Mouse (Mus musculus) fibroblast of lung, adult 2 months (primary cell): ENCODE data around the gene Lrfn2.

Source experiments
- DNase-seq: peaks from one replicate; pipeline ENCODE4 v3.0.0-alpha.2; 2011; ENCODE audit warnings: low read depth

The Lrfn2 gene

DNA sequence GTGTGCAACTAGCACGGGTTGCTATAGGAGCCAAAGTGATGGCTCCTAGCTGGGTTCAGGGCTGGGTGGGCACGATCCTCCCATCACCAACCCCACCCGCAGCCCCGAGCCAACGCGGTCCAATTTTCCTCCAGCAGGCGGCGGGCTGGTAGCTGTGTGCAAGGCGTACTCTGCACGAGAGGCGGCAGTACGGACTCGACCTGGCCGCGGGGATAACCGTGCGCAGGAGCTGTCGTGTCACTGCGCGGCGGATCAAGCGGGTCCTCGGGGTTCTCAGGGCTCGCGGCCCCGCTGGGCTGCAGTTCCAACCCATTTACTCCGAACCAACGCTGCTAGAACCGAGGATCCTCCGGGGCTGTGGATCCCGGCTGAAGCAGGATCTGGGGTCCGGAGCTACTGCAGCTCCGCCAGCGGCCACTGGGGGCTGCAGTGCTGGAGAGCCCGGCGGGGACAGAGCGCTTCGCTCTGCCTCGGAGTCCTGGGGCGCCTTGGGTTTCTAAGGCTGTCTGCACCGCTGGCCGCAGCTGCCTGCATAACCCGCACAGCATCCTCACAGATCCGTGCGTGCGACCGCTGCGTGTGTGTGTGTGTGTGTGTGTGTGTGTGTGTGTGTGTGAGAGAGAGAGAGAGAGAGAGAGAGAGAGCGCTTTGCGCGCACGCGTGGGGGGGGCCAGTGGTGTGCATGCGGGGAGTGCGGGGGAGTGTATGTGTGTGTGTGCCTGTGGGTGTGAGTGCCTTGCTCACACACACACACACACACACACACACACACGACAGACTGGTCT lies at the start of gene Lrfn2:
Gene Lrfn2 (plus strand): TSS at position 759 of the 785 bp plus-strand sequence.
- no peak for DNase-seq

DNA sequence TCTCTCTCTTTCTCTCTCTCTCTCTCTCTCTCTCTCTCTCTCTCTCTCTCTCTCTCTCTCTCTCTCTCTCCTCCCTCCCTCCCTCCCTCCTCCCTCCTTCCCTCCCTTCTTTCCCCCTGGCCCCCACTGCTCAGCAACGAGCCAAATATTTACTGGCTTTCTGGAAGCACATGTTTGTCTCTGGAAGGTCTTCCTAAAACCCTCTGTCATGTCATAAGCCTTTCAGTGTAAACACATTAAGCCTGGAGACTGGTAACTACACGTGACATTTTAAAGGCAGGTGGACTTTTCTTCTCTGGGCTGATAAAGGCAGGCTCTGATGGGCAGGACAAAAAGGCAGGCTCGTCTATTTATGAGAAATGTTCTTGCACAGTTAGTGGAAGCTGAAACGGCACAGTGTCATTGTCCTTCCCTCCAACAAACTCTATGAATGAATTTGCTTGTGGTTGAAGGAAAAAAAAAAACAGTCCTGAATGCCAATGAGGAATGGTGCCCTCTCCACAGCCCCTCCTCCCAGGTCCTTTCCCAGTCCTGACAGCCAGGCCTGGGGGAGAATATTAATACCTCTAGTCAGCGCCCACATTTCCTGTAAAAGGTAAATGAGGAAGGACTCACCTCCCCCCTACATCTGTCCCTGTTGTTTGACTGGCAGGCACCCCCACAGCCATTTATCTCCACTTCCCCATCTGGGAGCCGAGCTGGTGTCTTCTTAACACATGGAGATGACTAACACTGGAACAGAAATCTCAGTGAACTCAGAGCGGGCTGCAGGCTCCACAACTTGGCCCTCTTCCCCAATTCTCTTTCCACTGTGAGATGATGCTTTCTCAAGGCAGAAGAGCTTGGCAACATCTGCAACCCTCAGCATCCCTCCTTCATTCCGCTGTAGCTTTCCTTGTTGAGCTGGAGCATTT lies 44.5 kb upstream of the Lrfn2 start:
- no peak for DNase-seq

DNA sequence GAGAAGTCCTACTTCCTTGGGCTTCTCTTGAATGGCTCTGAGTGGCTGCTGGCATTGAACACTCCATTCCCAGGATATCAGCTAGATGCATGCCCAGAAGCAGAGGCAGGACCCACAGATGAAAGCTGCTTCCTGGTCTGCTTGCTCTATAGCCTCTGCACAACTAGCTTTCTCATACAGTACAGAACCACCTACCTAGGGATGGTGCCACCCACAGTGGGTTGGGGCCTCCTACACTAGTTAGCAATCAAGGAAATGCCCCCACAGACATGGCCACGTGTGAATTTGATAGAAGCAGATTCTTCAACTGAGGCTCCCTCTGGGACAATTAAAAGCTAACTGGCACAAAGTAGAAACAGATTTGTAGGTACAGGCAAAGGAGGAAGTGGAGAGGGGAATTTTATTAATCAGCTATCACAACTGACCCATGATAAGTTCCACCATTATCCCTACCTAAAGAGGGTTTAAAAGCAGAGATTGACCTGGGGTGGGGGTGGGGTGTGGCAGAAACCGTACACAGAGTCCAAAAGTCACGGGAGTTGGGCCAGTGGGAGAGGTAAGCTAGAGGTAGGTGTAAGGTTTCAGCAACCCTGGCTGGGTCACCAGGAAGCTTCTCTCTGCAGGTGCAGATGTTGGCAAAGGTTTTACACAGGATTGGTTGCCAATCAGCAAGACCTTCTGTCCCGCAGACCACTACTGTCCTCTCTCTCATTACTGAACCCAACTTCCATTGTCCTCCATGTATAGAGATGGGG lies 26.7 kb upstream of the Lrfn2 start:
- no peak for DNase-seq

DNA sequence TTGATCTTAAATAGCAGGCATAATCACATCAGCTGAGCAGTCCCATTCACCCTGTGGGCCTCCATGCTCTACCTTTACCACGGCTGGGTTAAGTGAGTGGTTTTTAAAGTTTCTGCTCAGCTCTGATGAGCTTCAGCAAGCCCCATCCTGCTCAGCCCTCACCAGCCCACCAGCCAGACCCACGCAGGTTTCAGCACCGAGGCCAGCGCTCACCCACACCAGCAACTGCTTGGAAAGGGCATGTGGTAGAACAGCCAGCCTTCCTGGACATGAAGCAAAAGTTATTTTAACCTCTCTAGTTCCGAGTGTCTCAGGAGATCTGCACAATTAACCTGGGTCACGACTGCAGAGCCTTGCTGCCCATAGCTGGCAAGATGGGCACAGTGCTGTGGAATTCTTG lies 18.7 kb upstream of the Lrfn2 start:
- no peak for DNase-seq

DNA sequence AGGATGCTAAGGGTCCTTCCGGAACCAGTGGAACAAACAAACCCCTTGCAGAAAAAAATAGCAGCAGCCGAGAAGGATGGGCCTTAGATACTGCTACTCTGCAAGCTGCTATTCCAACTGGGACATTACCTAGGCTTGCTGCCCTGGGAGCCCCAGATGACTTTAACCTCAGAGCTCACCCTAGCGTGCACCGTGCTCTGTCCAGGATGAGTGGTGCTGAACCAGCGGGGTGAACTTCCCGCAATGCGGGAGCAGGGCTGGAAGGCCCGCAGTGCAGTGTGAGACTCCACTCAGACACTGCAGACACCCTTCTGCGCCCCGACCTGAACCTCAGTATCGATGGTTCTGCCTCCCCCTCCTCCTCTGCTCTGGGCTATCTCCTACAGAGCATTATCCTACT lies 14.8 kb upstream of the Lrfn2 start:
- no peak for DNase-seq

DNA sequence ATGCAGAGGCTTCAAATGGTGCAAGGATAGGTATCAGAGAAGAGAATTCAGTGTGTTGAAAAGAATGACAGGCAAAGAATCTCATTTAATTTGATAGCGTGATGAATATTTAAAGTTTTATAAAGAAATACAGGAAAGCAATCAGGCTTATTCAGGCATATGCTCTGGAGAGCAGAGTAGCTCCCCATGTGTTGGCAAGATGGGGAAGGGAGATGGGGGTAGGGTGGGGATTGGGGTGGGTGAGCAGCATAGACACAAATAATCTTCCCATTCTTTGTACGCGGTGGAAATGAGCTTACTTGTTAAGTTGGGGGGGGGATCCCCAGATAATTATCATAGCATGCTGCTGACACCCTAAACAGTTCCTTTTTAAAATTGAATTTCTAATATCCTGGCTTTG lies 13.7 kb upstream of the Lrfn2 start:
- DNase-seq = no peak

DNA sequence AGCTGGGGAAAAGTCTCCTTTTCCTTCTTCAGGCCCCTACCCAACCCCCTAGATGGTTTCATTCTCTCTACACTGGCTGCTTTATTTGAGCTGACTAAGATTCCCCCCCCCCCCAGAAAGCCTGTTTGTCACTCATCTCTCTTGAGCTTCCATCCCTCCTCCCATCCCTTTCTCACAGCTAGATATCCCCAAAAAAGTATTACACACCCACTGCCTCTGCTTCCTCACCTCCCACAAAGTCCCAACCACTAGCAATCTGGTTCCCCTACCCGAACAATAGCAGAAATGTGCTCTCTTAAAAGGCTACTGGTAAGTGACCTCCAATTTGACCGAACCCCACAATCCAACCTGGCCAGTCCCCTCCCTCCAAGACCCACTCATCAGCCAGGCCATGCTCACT lies 9.3 kb upstream of the Lrfn2 start:
- DNase-seq = no peak

DNA sequence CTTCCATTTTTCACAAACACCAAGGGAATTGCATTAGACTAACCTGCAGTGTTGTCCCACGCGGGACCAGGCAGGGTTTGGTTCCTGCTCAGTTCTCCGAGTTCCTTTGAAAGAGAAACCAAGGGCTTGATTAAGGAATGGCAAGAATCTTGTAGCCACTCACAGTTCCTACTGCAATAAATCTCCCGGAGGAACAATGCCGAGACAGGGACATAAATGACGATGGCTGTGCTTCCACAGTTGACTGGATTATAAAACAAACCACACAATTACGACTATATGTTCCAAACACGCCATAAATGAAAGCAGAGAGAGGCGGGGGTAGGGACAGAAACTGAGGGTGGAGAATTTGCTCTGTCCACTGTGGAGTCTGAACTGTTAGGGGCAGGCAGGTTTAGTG lies 6.8 kb upstream of the Lrfn2 start:
- DNase-seq = no peak

DNA sequence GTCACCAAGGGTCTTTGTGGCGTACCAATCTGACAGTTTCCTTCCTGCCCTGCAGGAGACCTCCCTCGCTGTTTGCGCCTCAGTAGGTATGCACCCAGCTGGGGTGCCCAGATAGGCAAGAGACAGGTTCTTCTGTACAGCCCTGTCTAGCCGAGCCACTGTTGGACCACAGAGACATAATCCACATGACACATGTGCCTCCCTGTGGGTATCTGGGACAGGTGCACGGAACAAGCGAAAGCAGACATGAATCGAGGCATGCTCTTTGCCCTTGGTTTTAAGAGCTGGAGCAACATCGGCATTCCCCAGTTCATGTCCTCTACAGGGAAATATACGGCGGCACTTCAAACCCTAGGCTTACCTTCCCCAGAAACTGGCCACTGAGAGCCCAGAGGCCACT lies 1.2 kb upstream of the Lrfn2 start:
- no peak for DNase-seq

DNA sequence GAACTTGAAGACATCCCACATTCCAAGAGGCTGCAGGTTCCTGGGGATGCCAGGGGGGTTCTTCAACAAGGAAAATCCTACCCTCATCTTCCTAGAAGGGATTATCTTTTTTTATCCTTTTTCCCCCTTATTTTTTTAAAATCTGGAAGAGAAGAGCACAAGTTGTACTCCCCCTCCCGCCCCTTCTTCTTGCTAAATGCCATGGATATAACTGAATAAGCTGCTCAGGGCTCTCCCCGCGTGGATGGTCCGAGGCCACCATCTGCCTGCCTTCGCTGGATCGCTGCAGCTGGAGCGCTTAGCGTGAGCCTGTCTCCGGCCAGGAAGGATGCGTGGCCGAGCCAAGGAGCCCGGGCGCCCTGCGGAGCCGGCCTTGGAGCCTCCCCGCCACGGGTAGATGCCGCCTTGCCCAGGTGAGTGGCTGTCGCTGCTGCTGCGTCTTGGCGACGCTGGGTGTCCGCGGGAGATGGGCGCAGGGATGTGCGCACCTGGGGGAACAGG lies 277 bp downstream of the Lrfn2 start:
- no peak for DNase-seq

DNA sequence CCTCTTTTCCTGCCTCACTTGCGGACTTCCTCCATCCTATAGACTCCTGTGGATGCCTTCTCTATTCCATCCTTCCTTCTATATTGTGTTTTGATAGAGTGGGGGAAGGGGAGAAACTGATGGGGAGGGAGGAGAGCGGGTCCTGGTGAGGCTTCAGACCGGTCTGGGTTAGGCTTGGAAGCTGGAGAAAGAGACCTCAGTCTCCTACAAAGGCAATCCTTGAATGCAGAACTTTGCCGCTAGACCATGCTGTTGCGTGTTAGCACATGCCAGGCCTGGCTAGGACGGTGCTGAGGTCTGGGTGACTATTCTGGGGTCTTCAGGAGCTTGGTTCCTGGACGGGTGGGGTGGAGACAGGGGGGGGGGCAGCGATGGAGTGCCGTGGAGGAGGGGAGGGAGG lies 737 bp downstream of the Lrfn2 start:
- no peak for DNase-seq

DNA sequence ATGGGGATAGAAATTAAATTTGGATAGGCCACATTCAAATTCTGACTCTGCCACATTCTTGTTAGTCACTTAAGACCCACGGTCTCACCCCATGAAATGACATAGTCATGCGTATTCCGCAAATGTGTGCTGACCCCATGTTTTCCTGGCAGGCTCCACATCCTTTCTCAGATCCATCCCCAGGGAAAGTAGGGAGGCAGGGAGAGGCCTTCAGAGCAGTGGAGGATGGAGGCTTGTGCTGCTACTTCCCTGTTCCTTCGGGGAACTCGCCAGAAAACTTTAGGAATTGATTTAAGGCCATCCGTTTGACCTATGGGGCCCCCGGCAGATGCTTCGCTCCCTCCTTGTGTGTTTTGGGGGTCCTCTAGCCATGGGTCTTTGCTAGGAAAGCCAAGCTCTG lies 3.0 kb downstream of the Lrfn2 start:
- no peak for DNase-seq

DNA sequence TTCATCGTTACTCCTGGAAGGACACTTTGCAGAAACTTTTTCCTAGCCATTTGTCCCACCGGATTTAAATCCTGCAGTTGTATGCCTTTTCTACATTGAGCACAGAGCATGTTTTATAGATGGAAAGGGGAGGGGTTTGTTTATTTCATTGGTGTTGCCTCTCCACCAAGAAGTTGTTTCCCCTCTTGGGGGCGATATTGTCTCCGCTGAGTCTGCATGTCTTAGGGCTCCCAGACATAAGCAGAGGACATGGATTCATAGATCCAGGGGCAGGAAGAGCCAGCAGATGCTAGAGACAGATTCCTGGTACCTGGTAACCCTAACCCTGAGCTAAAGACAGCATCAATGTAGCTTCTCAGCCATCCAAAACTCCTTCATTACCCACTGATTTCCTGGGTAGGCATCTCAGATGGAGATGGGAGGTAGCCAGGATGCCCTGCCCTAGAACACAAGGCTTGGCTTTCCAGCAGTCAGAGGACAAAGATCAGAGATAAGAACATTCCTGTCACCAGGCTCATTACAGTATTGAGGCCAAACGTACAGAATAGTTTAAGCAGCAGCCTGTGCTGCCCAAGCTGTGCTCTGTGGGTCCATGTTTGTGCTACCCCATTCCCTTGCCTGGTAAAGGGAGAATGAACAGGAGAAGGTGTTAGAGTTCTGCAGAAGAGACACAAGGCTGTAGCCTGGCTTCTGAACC lies 4.4 kb downstream of the Lrfn2 start:
- no peak for DNase-seq

DNA sequence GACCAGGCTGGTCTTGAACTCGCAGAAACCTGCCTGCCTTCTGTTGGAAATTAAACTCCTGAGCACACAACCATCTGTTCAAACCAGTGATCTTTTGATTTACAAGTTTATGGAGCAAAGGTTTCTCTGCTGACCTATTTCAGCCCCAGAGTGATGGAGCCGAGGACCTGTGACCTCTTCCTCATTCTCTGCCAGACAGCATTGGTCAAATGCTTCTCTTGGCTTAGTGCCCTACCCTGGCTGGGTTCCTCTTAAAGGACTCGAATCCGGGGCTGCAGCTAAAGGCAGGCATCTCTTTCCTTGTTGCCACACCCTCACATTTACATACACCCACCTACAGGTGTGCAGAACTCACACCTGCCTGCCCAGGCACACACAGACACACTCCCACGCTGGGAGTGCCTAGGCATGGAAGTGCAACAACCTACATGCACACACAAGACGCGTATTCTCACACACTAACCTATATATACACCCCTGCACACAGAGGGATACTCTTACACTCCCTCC lies 6.6 kb downstream of the Lrfn2 start:
- DNase-seq = no peak

DNA sequence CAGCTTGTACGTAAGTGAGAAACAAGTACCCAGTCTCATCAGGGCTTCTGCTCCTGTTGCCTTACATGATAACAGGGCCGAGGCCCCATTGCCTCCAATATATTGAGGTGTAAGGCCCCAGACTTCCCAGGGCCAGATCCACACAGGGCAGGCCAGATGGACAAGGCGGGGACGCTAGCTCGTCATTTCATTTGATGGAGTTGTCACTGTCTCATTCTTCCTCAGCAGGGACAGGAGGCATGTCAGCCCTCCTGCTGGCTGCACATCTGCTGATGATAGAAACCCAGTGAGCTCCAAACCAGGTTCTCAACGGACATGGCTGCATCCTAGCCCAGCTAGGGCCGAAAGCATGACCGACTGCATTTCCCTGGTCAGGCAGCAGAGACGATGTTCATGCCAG lies 14.1 kb downstream of the Lrfn2 start:
- DNase-seq = no peak

DNA sequence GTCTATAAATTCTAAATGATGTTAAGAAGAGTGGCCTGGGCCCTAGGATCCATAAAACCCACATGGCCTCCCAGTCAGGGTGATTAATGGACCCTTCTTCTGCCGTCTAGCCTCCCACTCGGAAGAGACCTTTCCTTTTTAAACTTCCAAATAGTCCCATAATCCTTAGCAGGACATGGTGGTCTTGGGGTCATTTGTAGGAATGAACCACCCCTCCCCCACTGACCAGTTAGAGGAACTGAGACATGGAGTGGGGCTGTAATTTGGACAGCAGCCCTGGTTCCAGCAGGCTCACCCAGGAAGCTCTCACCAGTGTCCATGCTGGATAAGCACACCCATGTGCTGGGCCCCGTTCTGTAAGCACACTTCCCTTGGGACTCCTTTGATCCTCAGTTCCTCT lies 14.6 kb downstream of the Lrfn2 start:
- no peak for DNase-seq

DNA sequence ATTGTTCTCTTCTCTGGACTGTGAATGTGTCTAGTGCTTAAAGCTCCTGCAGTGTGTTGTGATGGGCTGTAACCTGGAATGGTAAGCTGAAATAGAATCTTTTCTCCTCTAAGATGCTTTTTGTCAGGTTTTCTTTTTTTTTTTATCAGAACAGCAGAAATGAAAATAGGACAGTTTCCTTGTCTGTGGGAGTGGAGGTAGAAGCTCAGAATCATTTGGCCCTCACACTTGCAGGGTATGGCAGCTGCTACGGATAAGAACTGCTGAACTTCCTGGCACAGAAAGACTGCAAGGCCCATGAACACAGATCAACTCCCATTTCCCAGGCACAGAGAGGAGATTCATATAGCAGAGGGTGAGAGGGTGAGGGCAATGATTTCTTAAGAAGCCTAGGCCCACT lies 19.1 kb downstream of the Lrfn2 start:
- no peak for DNase-seq

DNA sequence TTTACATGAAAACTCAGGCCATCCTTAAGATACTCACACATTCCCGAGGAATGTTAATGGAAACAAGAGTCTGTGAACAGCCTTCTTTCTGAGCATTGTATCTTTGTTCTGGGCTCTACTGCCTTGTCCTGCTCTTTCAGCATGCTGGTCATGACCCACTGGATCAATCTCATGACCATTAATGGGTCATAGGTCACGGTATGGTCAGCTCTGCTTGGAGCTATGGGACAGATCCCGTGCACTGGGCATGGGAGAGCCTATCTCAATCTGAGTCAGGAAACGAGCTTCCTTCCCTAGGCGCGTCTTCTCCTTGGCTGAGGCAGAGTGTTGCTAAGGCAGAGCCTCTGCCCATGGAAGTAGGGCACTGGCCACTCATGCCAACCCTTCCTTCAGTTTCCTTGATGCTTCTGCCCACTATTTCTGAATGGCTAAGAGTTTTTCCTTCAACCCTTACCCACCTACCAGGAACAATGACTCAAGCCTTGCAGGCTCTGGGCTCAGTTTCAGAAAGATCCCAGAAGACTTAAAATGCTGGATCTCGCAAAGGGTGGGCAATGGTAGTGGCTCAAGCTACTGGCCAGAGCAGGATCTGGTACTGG lies 24.0 kb downstream of the Lrfn2 start:
- no peak for DNase-seq

DNA sequence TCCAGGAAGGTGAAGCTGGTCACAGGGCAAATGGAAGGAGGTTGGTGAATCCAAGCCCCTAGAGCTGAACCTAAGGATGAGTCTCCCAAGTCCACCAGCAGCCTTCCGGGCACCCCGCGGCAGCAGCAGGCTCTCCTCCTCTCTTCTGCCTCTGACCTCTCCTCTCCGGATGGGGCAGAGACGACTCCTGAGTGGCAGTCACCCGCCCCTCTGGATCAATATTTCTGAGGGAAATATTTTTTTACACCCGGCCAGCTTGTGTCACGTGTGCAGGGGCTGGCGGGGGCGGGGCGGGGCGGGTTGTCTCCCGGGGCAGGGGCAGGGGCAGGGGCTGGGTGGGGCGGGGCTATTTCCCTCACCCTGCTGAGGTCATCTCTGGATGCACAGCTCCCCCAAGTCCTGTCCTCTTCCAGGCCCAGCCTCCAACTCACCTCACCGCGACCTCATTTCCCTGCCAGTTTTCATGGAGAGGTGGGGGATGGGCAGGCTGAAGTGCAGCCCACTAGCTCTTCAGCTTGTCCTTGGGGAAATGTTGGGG lies 28.1 kb downstream of the Lrfn2 start:
- no peak for DNase-seq

DNA sequence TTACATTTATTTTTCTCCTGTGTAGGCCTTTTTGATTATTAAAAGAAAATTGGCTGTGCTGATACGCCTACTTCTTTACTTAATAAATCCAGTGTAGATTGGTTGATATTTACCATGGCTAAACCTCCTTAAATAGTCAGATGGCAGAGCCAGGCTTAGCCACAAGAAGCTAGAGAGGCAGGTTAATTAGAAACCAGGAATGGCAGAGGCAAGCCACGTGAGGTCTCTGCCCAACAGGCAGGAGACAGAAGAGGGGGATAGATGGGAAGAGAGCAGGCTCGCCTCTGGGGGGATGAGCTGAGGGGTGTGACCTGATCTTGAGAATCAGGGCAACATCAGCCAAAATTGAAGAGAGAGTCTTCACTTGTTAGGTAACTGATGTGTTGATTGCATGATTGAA lies 30.5 kb downstream of the Lrfn2 start:
- DNase-seq = no peak

DNA sequence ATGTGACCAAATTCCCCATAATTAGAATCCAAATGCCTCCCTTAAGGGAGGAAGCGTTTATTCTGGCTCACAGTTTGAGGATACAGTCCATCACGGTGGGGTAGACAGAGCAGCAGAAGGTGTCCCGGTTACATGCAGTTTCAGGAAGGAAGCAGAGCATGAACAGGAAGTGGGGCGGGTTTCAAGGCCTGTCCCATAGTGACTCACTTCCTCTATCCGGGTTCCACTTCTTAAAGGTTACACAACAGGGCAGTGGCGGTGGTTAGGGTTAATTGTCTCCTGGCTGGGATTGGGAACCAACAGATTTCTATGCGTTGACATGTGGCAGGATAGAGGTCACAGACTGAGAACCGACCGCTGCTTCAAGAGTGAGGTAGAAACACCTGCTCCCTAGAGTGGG lies 31.6 kb downstream of the Lrfn2 start:
- no peak for DNase-seq
